Mouse (Mus musculus) olfactory bulb, adult 2 months (tissue): ENCODE data around the gene Slc22a5.

Source experiments
- CTCF ChIP-seq: fragments of 200-500 bp; IDR thresholded peaks from 2 replicates; pipeline ENCODE4 v1.5.1; 2012; ENCODE audit warnings: low read depth, mild to moderate bottlenecking, low read length, moderate library complexity; ENCODE audit not compliant: insufficient read depth
- POLR2A ChIP-seq: fragments of 200-500 bp; IDR thresholded peaks from 2 replicates; pipeline ENCODE4 v1.6.1; 2012; ENCODE audit warnings: mild to moderate bottlenecking, low read depth, low read length, moderate library complexity; ENCODE audit not compliant: insufficient read depth

DNA sequence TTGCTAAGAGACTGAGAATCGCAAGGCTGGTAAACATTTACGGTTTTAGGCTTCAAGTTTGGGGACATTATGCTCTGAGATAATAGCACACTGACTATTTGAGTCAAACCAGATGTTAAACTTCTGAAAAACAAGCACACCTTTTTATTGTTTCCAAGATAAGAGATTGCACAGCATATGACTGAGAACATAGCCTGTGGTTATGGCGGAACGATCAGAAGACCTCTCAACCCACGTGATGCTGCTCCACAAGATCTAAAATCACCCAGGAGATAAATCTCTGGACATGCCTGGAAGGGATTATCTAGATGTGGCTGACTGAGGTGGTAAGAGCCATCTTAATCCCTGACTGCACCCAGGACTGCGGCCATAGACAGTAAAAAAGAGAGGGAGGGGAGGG lies 5.5 kb upstream of the Slc22a5 start:
- TF ChIP-seq CTCF (no peak), POLR2A (no peak)
